Mouse (Mus musculus) B cell, adult 62 days (primary cell): Measurements from ENCODE around the gene Slc16a3. TPM values are rescaled to one million over a fixed set of nuclear protein-coding genes. Genes with fewer than 3 reads are reported as not detected.

Experiments used
- total RNA-seq: library from RNA; stranded (reverse); gene quantifications from 4 replicates; pipeline ENCODE4 v1.2.4, GENCODE M21; 2023

Gene Slc16a3
- total RNA-seq: 0.95 to 1.4 TPM (median 1.3 TPM) in 4 replicates

DNA sequence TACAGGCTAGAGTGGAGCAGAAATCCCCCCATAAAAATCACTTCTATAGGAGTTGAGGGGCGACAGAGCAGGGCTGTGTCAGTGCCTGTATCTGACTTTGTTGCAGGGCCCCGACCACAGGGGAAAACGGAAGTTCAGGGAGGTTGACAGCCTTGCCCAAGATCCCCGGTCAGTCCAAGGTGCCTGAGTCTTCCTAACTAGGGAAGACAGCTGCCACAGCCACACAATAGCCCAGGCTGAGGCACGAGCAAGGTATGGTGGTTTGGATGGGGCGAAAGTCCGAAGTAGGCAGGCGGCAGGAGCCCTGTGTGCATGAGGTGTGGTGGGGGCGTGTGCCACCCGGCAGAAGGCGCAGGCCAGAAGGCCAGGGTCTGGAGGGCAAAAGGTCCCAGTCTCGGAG lies at the start of gene Slc16a3:
TSS of gene Slc16a3 (plus strand) at position 153 of the 400 bp plus-strand sequence.

GRCm38 (mm10) chr11:120932564-120933398 lies 15.5 kb upstream of the Slc16a3 start, which contains the start of gene Ccdc57:
Ccdc57 (minus strand) TSS chr11:120932872.

GRCm38 (mm10) chr11:120990951-120991526 lies 42.8 kb downstream of the Slc16a3 start, which contains the start of gene Csnk1d:
Csnk1d (minus strand) TSS chr11:120991330.

Other genes starting within 250 kb of the Slc16a3 start
- gene Cenpx, start 234.7 kb upstream of the Slc16a3 start, total RNA-seq: 26.6 to 39.0 TPM (median 29.3 TPM) in 4 replicates
- 36.7 to 47.4 TPM (median 37.6 TPM) in 4 replicates for gene Lrrc45, start 234.6 kb upstream of the Slc16a3 start, total RNA-seq
- 0.86 TPM in 1 of 4 replicates, not detected in the others for gene Rac3, start 227.0 kb upstream of the Slc16a3 start, total RNA-seq
- gene Dcxr, start 221.2 kb upstream of the Slc16a3 start, total RNA-seq: 13.4 to 18.0 TPM (median 16.8 TPM) in 4 replicates
- gene Cbr2, start 216.4 kb upstream of the Slc16a3 start, total RNA-seq: not detected in 4 replicates
- 33.4 to 46.4 TPM (median 42.5 TPM) in 4 replicates for gene Hmga1b, start 185.7 kb upstream of the Slc16a3 start, total RNA-seq
- gene Rfng, start 164.3 kb upstream of the Slc16a3 start, total RNA-seq: 12.1 to 16.6 TPM (median 12.6 TPM) in 4 replicates
- 70.3 to 87.1 TPM (median 75.6 TPM) in 4 replicates for gene Gps1, start 164.2 kb upstream of the Slc16a3 start, total RNA-seq
- gene Dus1l, start 152.1 kb upstream of the Slc16a3 start, total RNA-seq: 49.8 to 57.3 TPM (median 53.2 TPM) in 4 replicates
- 117 to 130 TPM (median 124 TPM) in 4 replicates for gene Fasn, start 123.9 kb upstream of the Slc16a3 start, total RNA-seq
- gene Ccdc57, start 15.6 kb upstream of the Slc16a3 start, total RNA-seq: 0.54 to 1.0 TPM (median 0.88 TPM) in 4 replicates
- gene Csnk1d, start 42.9 kb downstream of the Slc16a3 start, total RNA-seq: 132 to 152 TPM (median 140 TPM) in 4 replicates
- gene Cd7, start 90.9 kb downstream of the Slc16a3 start, total RNA-seq: 5.7 to 8.3 TPM (median 7.3 TPM) in 4 replicates
- gene Sectm1b, start 115.1 kb downstream of the Slc16a3 start, total RNA-seq: not detected in 4 replicates
- not detected in 4 replicates for gene Sectm1a, start 132.7 kb downstream of the Slc16a3 start, total RNA-seq
- not detected in 4 replicates for gene Tex19.2, start 170.2 kb downstream of the Slc16a3 start, total RNA-seq
- not detected in 4 replicates for gene Tex19.1, start 197.7 kb downstream of the Slc16a3 start, total RNA-seq
- gene Uts2r, start 211.8 kb downstream of the Slc16a3 start, total RNA-seq: not detected in 4 replicates